9 mouse cellular contexts compared by ENCODE assay signal in the genomic region with DNA sequence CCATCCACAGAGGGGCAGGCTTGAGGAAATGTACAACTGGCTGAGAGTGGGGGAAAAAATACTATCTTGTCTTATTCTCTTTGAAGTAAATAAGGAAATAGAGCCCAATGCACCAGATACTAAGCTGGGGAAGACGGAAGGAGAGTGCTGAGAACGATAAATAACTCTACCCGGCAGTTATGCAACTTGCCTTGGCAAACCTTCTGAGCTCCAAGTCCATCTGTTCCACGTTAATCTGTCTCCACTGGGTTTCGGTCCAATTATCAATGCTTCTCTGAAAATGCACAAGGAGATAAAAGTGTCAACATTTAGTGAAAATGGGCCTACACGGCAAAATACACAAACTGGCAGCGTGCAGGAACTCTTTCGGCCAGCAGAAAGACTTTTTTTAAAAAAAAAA.
DNase-seq lines count a peak whose midpoint lies in the region; ATAC-seq and TF ChIP-seq lines count a peak whose summit lies in the region.
"Had no signal": no experiment of that assay in that cellular context is flagged by ENCODE, and none has a peak within 500 bp of the region (broad histone marks: within the 10 kb centered on the region; RNA-seq: fewer than 3 reads in every experiment).

No protein-coding gene starts in this region.

- H3K27ac ChIP-seq in gastrocnemius, adult 2 months: no peak overlapping the region
- no peak overlapping the region for H3K27ac ChIP-seq in forebrain, embryonic 15.5 days (replicated peaks)
- H3K27ac ChIP-seq: liver, embryonic 14.5 days had no signal

- H3K9me3 ChIP-seq in forebrain, embryonic 15.5 days: no peaks in the 10 kb centered on the region

- DNase-seq in gastrocnemius, adult 2 months: peak; percentile 25
- no peak for DNase-seq in gastrocnemius, postnatal 14 days
- DNase-seq in right cerebral cortex, adult 2 months (ENCODE audit: low spot score in 2 of 2): peak; percentile 17
- no peak for DNase-seq in right cerebral cortex, postnatal 14 days
- DNase-seq in kidney, postnatal 25 days: peak; percentile 2 to 36
- DNase-seq in natural killer cell, adult 2 months (ENCODE audit: low spot score in 2 of 2): no peak

- 69% methylated on average over 8 of the region's 8 CpGs for WGBS in forebrain, embryonic 15.5 days

- H3K9ac ChIP-seq in forebrain, embryonic 15.5 days (replicated peaks): no peak overlapping the region
- H3K9ac ChIP-seq: liver, embryonic 14.5 days had no signal

- no peaks in the 10 kb centered on the region for H3K27me3 ChIP-seq in forebrain, embryonic 15.5 days

- H3K4me3 ChIP-seq in gastrocnemius, adult 2 months: no peak overlapping the region
- no peak overlapping the region for H3K4me3 ChIP-seq in forebrain, embryonic 15.5 days

- H3K4me1 ChIP-seq in forebrain, embryonic 15.5 days: no peaks in the 10 kb centered on the region

- H3K36me3 ChIP-seq in forebrain, embryonic 15.5 days: no peaks in the 10 kb centered on the region

- ATAC-seq in forebrain, embryonic 15.5 days (replicated peaks): no peak
- no peak for ATAC-seq in monocyte, adult 5-6 weeks (replicated peaks; ENCODE audit: insufficient number of reproducible peaks, low FRiP score, low TSS enrichment, poor library complexity, severe bottlenecking)

- TF ChIP-seq CTCF in gastrocnemius, adult 2 months (IDR thresholded peaks at IDR 0.05): no peak

- intact Hi-C loops in gastrocnemius, adult 2 months (cut with DNase I): no loop called here
- intact Hi-C loops in gastrocnemius, postnatal 14 days (cut with DNase I; ENCODE audit: low total_unique reads): no loop called here

- H3K4me2 ChIP-seq in forebrain, embryonic 15.5 days (replicated peaks): no peak overlapping the region

Comparison
In these comparisons a context has a peak if more than half of its experiments do, and no peak if none do; other contexts are left out.
1. DNase-seq: peak in gastrocnemius, adult 2 months (single experiment), right cerebral cortex, adult 2 months (2 of 2) and kidney, postnatal 25 days (2 of 2); none in gastrocnemius, postnatal 14 days (single experiment), right cerebral cortex, postnatal 14 days (single experiment) and natural killer cell, adult 2 months (0 of 2).